Mouse (Mus musculus) heart, adult 2 months (tissue): ENCODE results near the gene Nos1ap.

Experiments used
- CTCF ChIP-seq: fragments of 200-600 bp; IDR thresholded peaks from 2 replicates; pipeline ENCODE4 v1.8.1; 2022; ENCODE audit warnings: antibody characterized with exemption, mild to moderate bottlenecking, moderate library complexity
- EP300 ChIP-seq: fragments of 200-500 bp; IDR thresholded peaks from 2 replicates; pipeline ENCODE4 v1.6.1; 2011; ENCODE audit warnings: low read depth, low read length, control low read depth; ENCODE audit not compliant: insufficient read depth
- POLR2A ChIP-seq: fragments of 200-500 bp; IDR thresholded peaks from 2 replicates; pipeline ENCODE4 v1.6.1; 2011; ENCODE audit warnings: mild to moderate bottlenecking, low read depth, low read length, control low read depth; ENCODE audit not compliant: insufficient read depth

GRCm38 (mm10) chr1:170432288-170432687 lies 157.4 kb downstream of the Nos1ap start:
- TF ChIP-seq CTCF: no peak
- TF ChIP-seq POLR2A: no peak
- no peak for TF ChIP-seq EP300
